Comparison of ENCODE assay signal across 29 mouse cellular contexts in the genomic region with DNA sequence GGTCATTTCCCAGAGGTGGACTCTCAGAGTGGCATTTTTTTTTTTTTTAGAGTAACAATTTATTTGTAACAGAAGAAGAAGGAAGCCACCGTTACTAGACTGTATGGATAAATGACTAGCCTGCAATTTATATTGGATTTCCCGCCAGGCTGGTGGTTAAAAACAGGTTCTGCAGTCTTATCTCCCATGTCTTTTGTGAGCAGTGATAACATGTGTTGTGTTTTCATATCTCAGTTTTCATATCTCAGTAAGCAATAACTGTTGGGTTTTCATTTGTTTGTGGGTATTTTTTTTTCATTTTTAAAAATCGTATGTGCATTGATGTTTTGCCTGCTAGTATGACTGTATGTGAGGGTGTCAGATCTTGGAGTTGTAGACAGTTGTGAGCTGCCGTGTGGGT.
"Had no signal": no experiment of that assay in that cellular context is flagged by ENCODE, and none has a peak within 500 bp of the region (broad histone marks: within the 10 kb centered on the region; RNA-seq: fewer than 3 reads in every experiment).

No protein-coding gene starts in this region.

- ATAC-seq: liver, embryonic 12.5 days; liver, postnatal 0 days; lung, postnatal 0 days; midbrain, embryonic 13.5 days; midbrain, embryonic 15.5 days; midbrain, embryonic 16.5 days had no signal

- H3K27me3 ChIP-seq: limb, embryonic 13.5 days; limb, embryonic 15.5 days; liver, embryonic 13.5 days; liver, embryonic 15.5 days; lung, embryonic 15.5 days; midbrain, embryonic 12.5 days; midbrain, embryonic 13.5 days; midbrain, embryonic 15.5 days; neural tube, embryonic 12.5 days had no signal

- H3K4me1 ChIP-seq: limb, embryonic 10.5 days; limb, embryonic 12.5 days; limb, embryonic 13.5 days; limb, embryonic 15.5 days; liver, embryonic 12.5 days; liver, embryonic 13.5 days; liver, embryonic 15.5 days; megakaryocyte, embryonic 14.5 days; midbrain, embryonic 13.5 days; midbrain, embryonic 15.5 days; neural tube, embryonic 12.5 days had no signal

- H3K4me3 ChIP-seq: limb, embryonic 10.5 days; limb, embryonic 12.5 days; limb, embryonic 13.5 days; limb, embryonic 15.5 days; liver, embryonic 12.5 days; liver, embryonic 13.5 days; liver, embryonic 15.5 days; lung, embryonic 15.5 days; megakaryocyte, embryonic 14.5 days; midbrain, embryonic 10.5 days; midbrain, embryonic 12.5 days; midbrain, embryonic 13.5 days; midbrain, embryonic 15.5 days; myocyte; neural tube, embryonic 12.5 days had no signal

- H3K9me3 ChIP-seq: limb, embryonic 10.5 days; limb, embryonic 12.5 days; limb, embryonic 13.5 days; limb, embryonic 15.5 days; liver, embryonic 12.5 days; liver, embryonic 13.5 days; liver, embryonic 15.5 days; lung, embryonic 15.5 days; midbrain, embryonic 10.5 days; midbrain, embryonic 12.5 days; midbrain, embryonic 13.5 days; midbrain, embryonic 15.5 days; neural tube, embryonic 12.5 days had no signal

- H3K27ac ChIP-seq: limb, embryonic 10.5 days; limb, embryonic 12.5 days; limb, embryonic 13.5 days; limb, embryonic 15.5 days; liver, embryonic 12.5 days; liver, embryonic 13.5 days; liver, embryonic 14.5 days; liver, embryonic 15.5 days; lung, embryonic 15.5 days; macrophage; midbrain, embryonic 10.5 days; midbrain, embryonic 12.5 days; midbrain, embryonic 13.5 days; midbrain, embryonic 15.5 days; neural tube, embryonic 12.5 days had no signal

- H3K36me3 ChIP-seq: limb, embryonic 10.5 days; limb, embryonic 12.5 days; limb, embryonic 13.5 days; limb, embryonic 15.5 days; liver, embryonic 12.5 days; liver, embryonic 13.5 days; liver, embryonic 15.5 days; lung, embryonic 15.5 days; midbrain, embryonic 10.5 days; midbrain, embryonic 12.5 days; midbrain, embryonic 13.5 days; midbrain, embryonic 15.5 days; neural tube, embryonic 12.5 days had no signal

- DNase-seq: left cerebral cortex, postnatal 4 days; liver; liver, embryonic 13.5 days; liver, postnatal 0 days; lung, adult 18-20 months; lung, adult 2 months; lung, embryonic 14.5 days; lung, postnatal 10 days; lung, postnatal 14 days; lung, postnatal 4 days; midbrain, embryonic 14.5 days had no signal

- H3K9ac ChIP-seq: limb, embryonic 12.5 days; limb, embryonic 13.5 days; limb, embryonic 15.5 days; liver, embryonic 12.5 days; liver, embryonic 13.5 days; liver, embryonic 14.5 days; liver, embryonic 15.5 days; liver, postnatal 0 days; lung, embryonic 14.5 days; lung, embryonic 15.5 days; midbrain, embryonic 12.5 days; midbrain, embryonic 13.5 days; midbrain, embryonic 15.5 days; neural tube, embryonic 12.5 days had no signal
